Mouse (Mus musculus): ENCODE results near the gene Smg6. TPM values are rescaled to one million over a fixed set of nuclear protein-coding genes. Genes with fewer than 3 reads are reported as not detected.
A peak's percentile ranks its signal among the peaks of the same experiment; 100 is the strongest.

The Smg6 gene
- polyA plus RNA-seq, 1 experiment from 2014 or later, result 19.8 TPM

DNA sequence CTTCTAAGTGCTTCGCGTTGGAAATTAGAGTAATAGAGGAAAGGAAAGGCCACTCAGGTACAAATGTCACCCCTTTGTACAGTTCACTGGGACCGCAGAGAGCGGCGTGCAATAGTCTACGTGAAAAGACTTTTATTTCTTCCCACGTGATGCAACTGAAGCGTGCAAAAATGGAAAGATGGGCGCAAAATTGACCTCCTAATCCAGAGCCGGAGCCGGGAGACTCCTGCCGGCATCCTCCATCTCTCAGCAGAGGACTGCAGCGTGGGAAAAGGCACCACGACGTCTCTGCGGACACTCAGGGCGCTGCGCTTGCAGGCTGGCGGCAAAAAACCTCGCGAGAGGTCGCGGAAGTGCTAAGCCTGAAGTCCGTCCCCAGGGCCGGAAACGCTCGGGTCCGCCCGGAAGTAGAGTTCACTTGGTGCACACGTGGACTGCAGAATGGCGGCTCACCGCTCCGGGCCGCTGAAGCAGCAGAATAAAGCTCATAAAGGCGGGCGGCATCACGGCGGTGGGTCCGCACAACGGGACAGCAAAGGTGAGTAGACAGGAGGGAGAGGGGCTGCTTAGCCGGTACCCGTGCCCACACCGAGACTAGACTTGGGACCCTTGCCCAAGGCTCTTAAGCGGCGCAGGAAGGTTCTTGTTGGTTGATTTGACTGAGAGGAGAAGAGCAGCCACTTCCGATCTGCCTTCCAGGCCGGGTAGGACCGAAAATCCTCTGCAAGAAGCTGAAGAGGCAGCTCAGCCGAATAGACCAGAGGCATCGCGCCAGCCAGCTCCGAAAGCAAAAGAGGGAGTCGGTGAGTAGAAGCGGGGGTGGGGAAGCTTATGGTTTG lies 27.7 kb upstream of the Smg6 start, which contains the start of gene Tsr1:
Gene Tsr1, plus strand, starts transcription at position 394 of the 839 bp plus-strand sequence.
- H3K9me3 ChIP-seq (ENCODE audit: control insufficient read depth, low read length), result no peaks in the 10 kb centered on the region
- H3K36me3 ChIP-seq (ENCODE audit: control insufficient read depth, insufficient read depth, low read length), result peaks cover 35% of the 10 kb centered on the region
- H3K27me3 ChIP-seq (ENCODE audit: control insufficient read depth, insufficient read depth, low read length), result no peaks in the 10 kb centered on the region
- H3K4me2 ChIP-seq (replicated peaks; ENCODE audit: low read depth, low read length), result peak within 1 kb of the TSS; percentile 98
- 0 out of 2 replicates have a peak, but pooled peaks cover 7% of the 10 kb centered on the region for H3K4me1 ChIP-seq (ENCODE audit: control insufficient read depth, insufficient read depth, low read length)
- H3K4me3 ChIP-seq (ENCODE audit: low read length), result peak within 1 kb of the TSS; percentile 77
- H3K9ac ChIP-seq (ENCODE audit: low read depth, low read length), result peak within 1 kb of the TSS; percentile 83
- under 1% methylated on average over 54 of the region's 54 CpGs for WGBS
- H3K27ac ChIP-seq (ENCODE audit: low read depth, low read length), result peak within 1 kb of the TSS; percentile 85
- ATAC-seq (ENCODE audit: low FRiP score, low TSS enrichment), result peak; percentile 88

DNA sequence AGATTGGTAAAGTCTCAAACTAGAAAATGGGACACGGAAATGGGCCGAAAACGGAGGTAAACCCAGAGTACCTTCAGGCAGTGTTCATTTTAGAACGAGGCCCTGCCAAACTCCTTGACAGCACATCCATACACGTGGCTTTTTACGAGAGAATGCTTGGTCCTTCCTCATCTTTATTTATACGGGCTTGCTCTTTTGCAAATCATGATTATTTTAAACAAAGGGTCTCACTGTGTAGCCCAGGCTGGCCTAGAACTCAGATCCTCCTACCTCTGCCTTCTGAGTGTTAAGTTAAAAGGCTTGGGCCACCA lies 27.2 kb upstream of the Smg6 start:
- WGBS, result 1% methylated on average over 7 of the region's 7 CpGs
- Histone ChIP-seq H3K9ac (ENCODE audit: low read depth, low read length) (peak overlapping the region; percentile 83), H3K4me1 (ENCODE audit: control insufficient read depth, insufficient read depth, low read length) (0 out of 2 replicates have a peak, but pooled peaks cover 7% of the 10 kb centered on the region), H3K36me3 (ENCODE audit: control insufficient read depth, insufficient read depth, low read length) (peaks cover 41% of the 10 kb centered on the region), H3K9me3 (ENCODE audit: control insufficient read depth, low read length) (no peaks in the 10 kb centered on the region), H3K27me3 (ENCODE audit: control insufficient read depth, insufficient read depth, low read length) (no peaks in the 10 kb centered on the region), H3K27ac (ENCODE audit: low read depth, low read length) (peak overlapping the region; percentile 75; the same call in 1 of the 2 replicates), H3K4me3 (ENCODE audit: low read length) (peak overlapping the region; percentile 77), H3K4me2 (replicated peaks; ENCODE audit: low read depth, low read length) (peak overlapping the region; percentile 98)
- no peak for ATAC-seq (ENCODE audit: low FRiP score, low TSS enrichment)

DNA sequence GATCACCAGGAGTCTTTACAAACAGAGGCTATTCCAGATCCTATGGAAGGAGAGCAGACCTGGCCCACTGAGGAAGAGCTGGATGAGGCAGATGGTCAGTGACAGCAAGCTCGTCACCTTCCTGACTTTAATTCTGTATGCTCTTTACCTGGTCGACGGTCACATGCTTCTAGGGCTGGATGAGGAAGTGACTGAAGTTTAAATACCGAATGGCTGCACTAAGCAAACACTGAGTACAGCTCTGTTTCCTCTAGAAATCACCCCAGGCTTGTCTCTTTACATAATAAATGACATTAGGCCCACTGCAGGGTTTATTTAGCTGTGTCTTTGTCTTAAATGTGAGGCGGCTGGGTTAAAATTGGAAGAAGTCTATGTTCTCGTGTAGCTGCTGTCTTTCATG lies 24.1 kb upstream of the Smg6 start:
- Histone ChIP-seq H3K36me3 (ENCODE audit: control insufficient read depth, insufficient read depth, low read length) (peaks cover 72% of the 10 kb centered on the region), H3K9me3 (ENCODE audit: control insufficient read depth, low read length) (no peaks in the 10 kb centered on the region), H3K27me3 (ENCODE audit: control insufficient read depth, insufficient read depth, low read length) (no peaks in the 10 kb centered on the region), H3K4me2 (replicated peaks; ENCODE audit: low read depth, low read length) (no peak overlapping the region), H3K4me3 (ENCODE audit: low read length) (no peak overlapping the region), H3K27ac (ENCODE audit: low read depth, low read length) (no peak overlapping the region), H3K9ac (ENCODE audit: low read depth, low read length) (no peak overlapping the region), H3K4me1 (ENCODE audit: control insufficient read depth, insufficient read depth, low read length) (0 out of 2 replicates have a peak, but pooled peaks cover 7% of the 10 kb centered on the region)
- ATAC-seq (ENCODE audit: low FRiP score, low TSS enrichment), result no peak
- WGBS, result 89% methylated on average over 6 of the region's 6 CpGs

DNA sequence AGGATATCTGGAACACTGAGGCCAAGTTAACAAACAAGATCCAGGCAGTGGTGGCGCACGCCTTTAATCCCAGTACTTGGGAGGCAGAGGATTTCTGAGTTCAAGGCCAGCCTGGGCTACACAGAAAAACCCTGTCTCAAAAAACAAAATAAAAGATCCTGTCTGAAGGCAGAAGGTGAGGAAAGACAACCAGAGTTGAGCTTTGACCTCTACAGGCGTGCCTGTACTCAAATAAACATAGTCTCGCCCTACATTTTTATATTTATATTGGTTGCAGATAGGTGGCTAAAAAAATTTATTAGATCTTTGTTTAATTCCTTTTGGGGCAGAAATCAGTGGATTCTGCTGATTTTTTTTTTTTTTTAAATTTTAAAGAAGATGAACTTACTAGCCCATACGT lies 23.2 kb upstream of the Smg6 start:
- Histone ChIP-seq H3K4me2 (replicated peaks; ENCODE audit: low read depth, low read length) (no peak overlapping the region), H3K27ac (ENCODE audit: low read depth, low read length) (no peak overlapping the region), H3K4me1 (ENCODE audit: control insufficient read depth, insufficient read depth, low read length) (0 out of 2 replicates have a peak, but pooled peaks cover 7% of the 10 kb centered on the region), H3K9me3 (ENCODE audit: control insufficient read depth, low read length) (no peaks in the 10 kb centered on the region), H3K36me3 (ENCODE audit: control insufficient read depth, insufficient read depth, low read length) (peaks cover 80% of the 10 kb centered on the region), H3K9ac (ENCODE audit: low read depth, low read length) (no peak overlapping the region), H3K4me3 (ENCODE audit: low read length) (no peak overlapping the region), H3K27me3 (ENCODE audit: control insufficient read depth, insufficient read depth, low read length) (no peaks in the 10 kb centered on the region)
- 93% methylated on average over 5 of the region's 5 CpGs for WGBS
- ATAC-seq (ENCODE audit: low FRiP score, low TSS enrichment), result no peak

DNA sequence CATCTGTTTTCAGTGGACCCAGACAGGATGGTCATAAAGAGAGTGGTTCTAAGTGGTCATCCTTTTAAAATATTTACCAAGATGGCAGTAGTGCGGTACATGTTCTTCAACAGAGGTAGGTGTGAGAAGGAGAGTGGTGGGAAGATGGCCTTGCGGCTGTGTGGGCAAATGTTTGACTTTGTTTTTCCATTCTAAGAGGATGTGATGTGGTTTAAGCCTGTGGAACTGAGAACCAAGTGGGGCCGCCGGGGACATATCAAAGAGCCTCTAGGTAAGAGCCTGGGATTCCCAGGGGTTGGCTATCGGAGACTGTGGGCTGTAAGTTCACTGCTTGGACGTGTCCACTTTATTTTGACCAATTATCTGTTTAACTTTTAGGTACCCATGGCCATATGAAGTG lies 17.8 kb upstream of the Smg6 start:
- no peak overlapping the region for H3K4me3 ChIP-seq (ENCODE audit: low read length)
- H3K4me1 ChIP-seq (ENCODE audit: control insufficient read depth, insufficient read depth, low read length), result no peaks in the 10 kb centered on the region
- peaks cover 73% of the 10 kb centered on the region for H3K36me3 ChIP-seq (ENCODE audit: control insufficient read depth, insufficient read depth, low read length)
- ATAC-seq (ENCODE audit: low FRiP score, low TSS enrichment), result no peak
- no peaks in the 10 kb centered on the region for H3K9me3 ChIP-seq (ENCODE audit: control insufficient read depth, low read length)
- H3K27me3 ChIP-seq (ENCODE audit: control insufficient read depth, insufficient read depth, low read length), result no peaks in the 10 kb centered on the region
- no peak overlapping the region for H3K27ac ChIP-seq (ENCODE audit: low read depth, low read length)
- no peak overlapping the region for H3K9ac ChIP-seq (ENCODE audit: low read depth, low read length)
- H3K4me2 ChIP-seq (replicated peaks; ENCODE audit: low read depth, low read length), result no peak overlapping the region
- WGBS, result 92% methylated on average over 6 of the region's 6 CpGs

DNA sequence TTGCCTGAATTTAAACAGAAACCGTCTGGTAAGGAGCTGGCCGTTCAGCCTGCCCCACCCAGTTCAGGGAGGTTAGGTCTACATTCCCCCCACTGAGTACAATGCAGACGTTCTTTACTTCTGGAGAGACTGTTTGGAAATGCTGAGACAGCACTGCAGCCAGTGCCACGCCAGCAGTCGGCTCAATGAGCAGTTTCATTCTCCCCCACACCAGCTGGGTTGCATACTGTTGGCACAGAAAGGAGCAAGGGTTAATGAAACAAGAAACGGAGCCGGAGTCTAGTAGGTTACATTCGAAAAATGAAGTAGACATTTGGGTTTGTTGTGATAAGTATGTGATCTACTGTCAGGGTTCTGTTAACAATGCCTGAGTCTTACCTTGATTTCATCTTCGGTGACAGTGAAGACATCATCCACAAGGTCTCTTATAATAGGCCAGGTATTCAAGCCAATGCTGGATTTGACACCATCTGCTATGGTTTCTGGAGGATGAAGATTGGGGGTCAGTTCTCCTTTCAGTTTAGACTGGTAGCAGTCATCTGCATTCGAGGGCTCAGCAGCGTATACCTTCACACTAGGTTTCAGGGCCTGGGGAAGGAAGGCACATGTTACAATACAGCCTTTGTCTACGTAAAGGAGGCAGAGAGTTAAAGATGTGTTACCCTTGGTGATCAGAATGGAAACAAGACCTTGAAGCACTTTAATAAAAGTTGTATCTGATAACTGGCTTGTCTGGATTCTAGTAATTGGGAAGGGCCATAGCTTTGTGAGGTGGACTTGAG lies 16.8 kb upstream of the Smg6 start:
- Histone ChIP-seq H3K27ac (ENCODE audit: low read depth, low read length) (no peak overlapping the region), H3K9me3 (ENCODE audit: control insufficient read depth, low read length) (no peaks in the 10 kb centered on the region), H3K4me2 (replicated peaks; ENCODE audit: low read depth, low read length) (no peak overlapping the region), H3K27me3 (ENCODE audit: control insufficient read depth, insufficient read depth, low read length) (no peaks in the 10 kb centered on the region), H3K4me3 (ENCODE audit: low read length) (no peak overlapping the region), H3K4me1 (ENCODE audit: control insufficient read depth, insufficient read depth, low read length) (no peaks in the 10 kb centered on the region), H3K9ac (ENCODE audit: low read depth, low read length) (no peak overlapping the region), H3K36me3 (ENCODE audit: control insufficient read depth, insufficient read depth, low read length) (peaks cover 63% of the 10 kb centered on the region)
- no peak for ATAC-seq (ENCODE audit: low FRiP score, low TSS enrichment)
- 68% methylated on average over 12 of the region's 12 CpGs for WGBS

DNA sequence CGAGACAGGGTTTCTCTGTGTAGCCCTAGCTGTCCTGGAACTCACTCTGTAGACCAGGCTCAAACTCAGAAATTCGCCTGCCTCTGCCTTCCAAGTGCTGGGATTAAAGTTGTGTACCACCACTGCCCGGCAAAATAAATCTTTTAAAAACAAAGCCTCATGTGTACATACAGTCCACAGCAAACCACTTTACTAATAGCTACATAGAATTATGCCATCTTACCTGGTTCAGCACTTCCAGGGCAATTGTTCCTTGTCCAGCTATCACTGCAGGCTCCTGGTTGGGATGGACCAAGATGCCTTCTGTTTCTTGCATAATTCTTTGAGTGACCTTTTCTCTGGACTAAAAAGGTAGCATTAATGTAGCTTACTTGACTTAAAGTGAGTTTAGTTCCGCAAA lies 15.6 kb upstream of the Smg6 start:
- Histone ChIP-seq H3K9me3 (ENCODE audit: control insufficient read depth, low read length) (no peaks in the 10 kb centered on the region), H3K4me1 (ENCODE audit: control insufficient read depth, insufficient read depth, low read length) (no peaks in the 10 kb centered on the region), H3K36me3 (ENCODE audit: control insufficient read depth, insufficient read depth, low read length) (peaks cover 51% of the 10 kb centered on the region), H3K27ac (ENCODE audit: low read depth, low read length) (no peak overlapping the region), H3K9ac (ENCODE audit: low read depth, low read length) (no peak overlapping the region), H3K4me2 (replicated peaks; ENCODE audit: low read depth, low read length) (no peak overlapping the region), H3K27me3 (ENCODE audit: control insufficient read depth, insufficient read depth, low read length) (no peaks in the 10 kb centered on the region), H3K4me3 (ENCODE audit: low read length) (no peak overlapping the region)
- no peak for ATAC-seq (ENCODE audit: low FRiP score, low TSS enrichment)
- WGBS, result 95% methylated on average over 4 of the region's 4 CpGs

DNA sequence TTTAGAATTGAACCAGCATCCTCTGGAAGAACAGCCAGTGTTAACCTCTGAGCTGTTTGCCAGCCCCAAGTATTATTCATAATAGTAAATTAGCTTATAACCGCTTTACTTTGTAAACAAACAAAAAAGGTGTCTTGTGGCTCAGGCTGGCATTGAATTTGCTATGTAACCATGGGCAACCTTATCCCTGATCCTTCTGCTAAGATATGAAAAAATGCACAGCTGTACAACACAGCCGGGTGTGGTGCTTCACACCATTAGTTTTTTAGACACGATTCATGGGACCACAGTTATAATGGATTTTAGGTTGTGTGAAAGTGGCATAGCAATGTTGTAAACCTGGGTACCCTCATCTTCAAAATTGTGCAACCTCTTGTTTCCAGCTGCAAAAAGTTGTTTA lies 13.1 kb upstream of the Smg6 start:
- Histone ChIP-seq H3K4me2 (replicated peaks; ENCODE audit: low read depth, low read length) (no peak overlapping the region), H3K4me3 (ENCODE audit: low read length) (no peak overlapping the region), H3K4me1 (ENCODE audit: control insufficient read depth, insufficient read depth, low read length) (no peaks in the 10 kb centered on the region), H3K9ac (ENCODE audit: low read depth, low read length) (no peak overlapping the region), H3K27me3 (ENCODE audit: control insufficient read depth, insufficient read depth, low read length) (no peaks in the 10 kb centered on the region), H3K36me3 (ENCODE audit: control insufficient read depth, insufficient read depth, low read length) (peaks cover 28% of the 10 kb centered on the region), H3K9me3 (ENCODE audit: control insufficient read depth, low read length) (no peaks in the 10 kb centered on the region), H3K27ac (ENCODE audit: low read depth, low read length) (no peak overlapping the region)
- WGBS, result 90% methylated on average over 3 of the region's 3 CpGs
- ATAC-seq (ENCODE audit: low FRiP score, low TSS enrichment), result no peak

DNA sequence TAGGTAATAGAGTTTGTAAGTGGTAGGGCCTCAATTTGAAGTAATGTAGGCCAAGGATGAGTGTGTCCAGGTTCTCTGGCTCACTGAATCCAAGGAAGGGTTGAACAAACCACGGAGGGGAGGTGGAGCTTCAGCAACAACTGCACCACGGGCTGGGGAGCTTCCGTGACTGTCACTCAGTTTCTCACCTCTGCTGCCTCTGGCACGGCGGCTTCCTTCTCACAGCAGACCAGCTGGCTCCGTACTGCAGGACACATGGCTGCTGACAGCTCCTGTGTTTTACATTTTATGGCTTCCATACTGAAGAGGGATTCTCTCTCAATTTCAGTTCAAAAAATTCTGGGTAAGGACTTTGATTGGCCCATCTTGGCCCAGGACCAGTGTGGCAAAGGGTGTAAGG lies 6.4 kb upstream of the Smg6 start:
- Histone ChIP-seq H3K4me2 (replicated peaks; ENCODE audit: low read depth, low read length) (no peak overlapping the region), H3K4me3 (ENCODE audit: low read length) (no peak overlapping the region), H3K9ac (ENCODE audit: low read depth, low read length) (no peak overlapping the region), H3K9me3 (ENCODE audit: control insufficient read depth, low read length) (no peaks in the 10 kb centered on the region), H3K27me3 (ENCODE audit: control insufficient read depth, insufficient read depth, low read length) (no peaks in the 10 kb centered on the region), H3K4me1 (ENCODE audit: control insufficient read depth, insufficient read depth, low read length) (no peaks in the 10 kb centered on the region), H3K27ac (ENCODE audit: low read depth, low read length) (no peak overlapping the region), H3K36me3 (ENCODE audit: control insufficient read depth, insufficient read depth, low read length) (peaks cover 15% of the 10 kb centered on the region)
- 51% methylated on average over 6 of the region's 6 CpGs for WGBS
- ATAC-seq (ENCODE audit: low FRiP score, low TSS enrichment), result no peak

Measured in kidney, embryonic 14.5 days (tissue).